Mouse (Mus musculus) large intestine, adult 2 months (tissue): ENCODE data around the gene Tedc1. TPM values are rescaled to one million over a fixed set of nuclear protein-coding genes. Genes with fewer than 3 reads are reported as not detected.
"Not testable (repeated sequence)": the region's sequence is repeated elsewhere in the genome, so short reads cannot be mapped to it uniquely, and the experiment has no call there.

ENCODE experiments used
- DNase-seq: peaks from one replicate; pipeline ENCODE4 v3.0.0-alpha.2; 2012; ENCODE audit warnings: low read depth, low spot score
- WGBS: fragments of 180-500 bp; shearing (Covaris S2); methylation state at CpG from one replicate; pipeline ENCODE4 v1.1.7; 2018; 5-methylcytosine and 5-hydroxymethylcytosine counted together
- polyA plus RNA-seq: library from polyadenylated mRNA; depleted of rRNA; stranded (reverse); fragments of >200 nt; gene quantifications from 2 replicates; pipeline ENCODE4 v1.2.3, GENCODE M21; 2012; rRNA removed

Tedc1 gene
- polyA plus RNA-seq, 1 experiment, result 17.6 TPM

GRCm38 (mm10) chr12:113188349-113189055, 32.3 kb downstream of the Tedc1 start:
- 86% methylated on average over 51 of the region's 51 CpGs for WGBS

GRCm38 (mm10) chr12:113193423-113193822, 37.2 kb downstream of the Tedc1 start:
- 28% methylated on average over 2 of the region's 2 CpGs for WGBS
- DNase-seq, result no peak

More at GRCm38 (mm10) chr12:113188349-113189055, 32.3 kb downstream of the Tedc1 start:
- no peak for DNase-seq

GRCm38 (mm10) chr12:113199132-113199531, 42.9 kb downstream of the Tedc1 start:
- WGBS, result 90% methylated on average over 3 of the region's 6 CpGs
- not testable (repeated sequence) for DNase-seq

GRCm38 (mm10) chr12:113201301-113201700, 45.1 kb downstream of the Tedc1 start:
- DNase-seq, result no peak
- 85% methylated on average over 4 of the region's 4 CpGs for WGBS

GRCm38 (mm10) chr12:113202008-113202407, 45.8 kb downstream of the Tedc1 start:
- no peak for DNase-seq

- no peak for DNase-seq
- WGBS, result 72% methylated on average over 7 of the region's 7 CpGs
These were observed 47.3 kb downstream of the Tedc1 start for GRCm38 (mm10) chr12:113203522-113203921.

GRCm38 (mm10) chr12:113205251-113205942, 49.2 kb downstream of the Tedc1 start:
- no peak for DNase-seq
- 83% methylated on average over 7 of the region's 7 CpGs for WGBS

GRCm38 (mm10) chr12:113207737-113208136, 51.5 kb downstream of the Tedc1 start:
- WGBS, result 74% methylated on average over 6 of the region's 6 CpGs
- no peak for DNase-seq

GRCm38 (mm10) chr12:113210586-113211378, 54.6 kb downstream of the Tedc1 start:
- WGBS, result 76% methylated on average over 17 of the region's 17 CpGs
- no peak for DNase-seq

GRCm38 (mm10) chr12:113211772-113212171, 55.6 kb downstream of the Tedc1 start:
- 72% methylated on average over 5 of the region's 5 CpGs for WGBS
- DNase-seq, result no peak

- no peak for DNase-seq
- WGBS, result 81% methylated on average over 10 of the region's 10 CpGs
These were observed 56.2 kb downstream of the Tedc1 start for GRCm38 (mm10) chr12:113212326-113212924.

GRCm38 (mm10) chr12:113213226-113213625, 57.0 kb downstream of the Tedc1 start:
- WGBS, result 61% methylated on average over 2 of the region's 2 CpGs
- DNase-seq, result no peak

- DNase-seq, result no peak
- 86% methylated on average over 25 of the region's 25 CpGs for WGBS
These were observed 58.0 kb downstream of the Tedc1 start for GRCm38 (mm10) chr12:113214072-113214808.

- DNase-seq, result no peak
- 74% methylated on average over 16 of the region's 16 CpGs for WGBS
These were observed 58.9 kb downstream of the Tedc1 start for GRCm38 (mm10) chr12:113214972-113215666.

Other genes with a start within 250 kb of the Tedc1 start
- gene Jag2, start 226.6 kb upstream of the Tedc1 start, polyA plus RNA-seq, result 4.6 and 6.0 TPM in 2 replicates
- gene Nudt14, start 214.3 kb upstream of the Tedc1 start, polyA plus RNA-seq, result 55.7 and 58.3 TPM in 2 replicates
- gene Btbd6, start 179.9 kb upstream of the Tedc1 start, polyA plus RNA-seq, result 29.5 and 33.9 TPM in 2 replicates
- gene Brf1, start 155.7 kb upstream of the Tedc1 start, polyA plus RNA-seq, result 23.4 and 41.5 TPM in 2 replicates
- 19.3 and 26.8 TPM in 2 replicates for gene Pacs2, start 141.9 kb upstream of the Tedc1 start, polyA plus RNA-seq
- 0.14 and 0.29 TPM in 2 replicates for gene Tex22, start 81.9 kb upstream of the Tedc1 start, polyA plus RNA-seq
- gene Mta1, start 58.1 kb upstream of the Tedc1 start, polyA plus RNA-seq, result 26.5 and 35.5 TPM in 2 replicates
- gene Crip2, start 16.2 kb upstream of the Tedc1 start, polyA plus RNA-seq, result 81.7 and 87.2 TPM in 2 replicates
- 11,187 and 15,272 TPM in 2 replicates for gene Crip1, start 10.1 kb upstream of the Tedc1 start, polyA plus RNA-seq
- 0.88 and 1.3 TPM in 2 replicates for gene Tmem121, start 29.5 kb downstream of the Tedc1 start, polyA plus RNA-seq